Mouse (Mus musculus): ENCODE measurements around the gene Cracr2b.
A peak's percentile ranks its signal among the peaks of the same experiment; 100 is the strongest.

The Cracr2b gene

GRCm38 (mm10) chr7:141469901-141470636, 9.2 kb downstream of the Cracr2b start:
- no peak for DNase-seq (ENCODE audit: low read depth)

- DNase-seq (ENCODE audit: low read depth): no peak
These were observed 9.7 kb downstream of the Cracr2b start for GRCm38 (mm10) chr7:141470637-141470944.

- DNase-seq (ENCODE audit: low read depth): no peak
These were observed 10.3 kb downstream of the Cracr2b start for GRCm38 (mm10) chr7:141471236-141471635.

GRCm38 (mm10) chr7:141472226-141472625, 11.3 kb downstream of the Cracr2b start:
- DNase-seq (ENCODE audit: low read depth): no peak

- no peak for DNase-seq (ENCODE audit: low read depth)
These were observed 11.9 kb downstream of the Cracr2b start for GRCm38 (mm10) chr7:141472763-141473162.

GRCm38 (mm10) chr7:141474160-141474559, 13.3 kb downstream of the Cracr2b start:
- no peak for DNase-seq (ENCODE audit: low read depth)

GRCm38 (mm10) chr7:141475011-141475804, 14.3 kb downstream of the Cracr2b start, which contains the start of the genes Polr2l and Tspan4:
TSS of gene Polr2l (minus strand) at chr7:141475132.
TSS of gene Tspan4 (plus strand) at chr7:141475240.
- DNase-seq (ENCODE audit: low read depth): peak; percentile 68

GRCm38 (mm10) chr7:141475805-141476158, 14.9 kb downstream of the Cracr2b start:
- no peak for DNase-seq (ENCODE audit: low read depth)

- no peak for DNase-seq (ENCODE audit: low read depth)
These were observed 15.5 kb downstream of the Cracr2b start for GRCm38 (mm10) chr7:141476226-141476980.

GRCm38 (mm10) chr7:141476981-141477370, 16.1 kb downstream of the Cracr2b start:
- no peak for DNase-seq (ENCODE audit: low read depth)

- no peak for DNase-seq (ENCODE audit: low read depth)
These were observed 16.8 kb downstream of the Cracr2b start for GRCm38 (mm10) chr7:141477578-141478269.

- DNase-seq (ENCODE audit: low read depth): no peak
These were observed 17.4 kb downstream of the Cracr2b start for GRCm38 (mm10) chr7:141478270-141478748.

GRCm38 (mm10) chr7:141480842-141481497, 20.1 kb downstream of the Cracr2b start:
- peak; percentile 76 for DNase-seq (ENCODE audit: low read depth)

GRCm38 (mm10) chr7:141481498-141482401, 20.9 kb downstream of the Cracr2b start:
- DNase-seq (ENCODE audit: low read depth): no peak

GRCm38 (mm10) chr7:141482531-141483024, 21.7 kb downstream of the Cracr2b start:
- DNase-seq (ENCODE audit: low read depth): no peak

GRCm38 (mm10) chr7:141483114-141483653, 22.3 kb downstream of the Cracr2b start:
- DNase-seq (ENCODE audit: low read depth): no peak

- DNase-seq (ENCODE audit: low read depth): no peak
These were observed 23.6 kb downstream of the Cracr2b start for GRCm38 (mm10) chr7:141484186-141485120.

- no peak for DNase-seq (ENCODE audit: low read depth)
These were observed 24.3 kb downstream of the Cracr2b start for GRCm38 (mm10) chr7:141485186-141485585.

- no peak for DNase-seq (ENCODE audit: low read depth)
These were observed 24.7 kb downstream of the Cracr2b start for GRCm38 (mm10) chr7:141485606-141486005.

All from c-Kit-positive CD71-negative TER-119-negative erythroid progenitor cells, embryonic 14.5 days (primary cell).